Mouse (Mus musculus) kidney, adult 2 months (tissue): ENCODE measurements around the gene Erc2. TPM values are rescaled to one million over a fixed set of nuclear protein-coding genes. Genes with fewer than 3 reads are reported as not detected.

ENCODE experiments used
- DNase-seq: peaks from one replicate; pipeline ENCODE4 v3.0.0; 2021
- H3K27ac ChIP-seq: fragments of 200-500 bp; 2 replicates; pipeline ENCODE4 v1.5.1; 2012; ENCODE audit warnings: low read depth, low read length, control low read depth, inconsistent platforms; ENCODE audit not compliant: insufficient read depth
- H3K27me3 ChIP-seq: fragments of 200-500 bp; replicated peaks from 2 replicates; pipeline ENCODE4 v1.6.1; 2012; ENCODE audit warnings: mild to moderate bottlenecking, moderate library complexity, low read length, inconsistent platforms; ENCODE audit not compliant: control insufficient read depth, insufficient read depth
- H3K36me3 ChIP-seq: fragments of 200-500 bp; 2 replicates; pipeline ENCODE4 v1.6.1; 2012; ENCODE audit warnings: mild to moderate bottlenecking, moderate library complexity, low read length, inconsistent platforms; ENCODE audit not compliant: control insufficient read depth, insufficient read depth
- H3K4me1 ChIP-seq: fragments of 200-500 bp; 2 replicates; pipeline ENCODE4 v1.6.1; 2011; ENCODE audit warnings: low read length; ENCODE audit not compliant: control insufficient read depth, insufficient read depth
- H3K4me3 ChIP-seq: fragments of 200-500 bp; 2 replicates; pipeline ENCODE4 v1.5.1; 2011; ENCODE audit warnings: mild to moderate bottlenecking, low read depth, low read length, control low read depth; ENCODE audit not compliant: insufficient read depth
- CTCF ChIP-seq: fragments of 200-500 bp; conservative IDR thresholded peaks from 2 replicates; pipeline ENCODE4 v1.5.1; 2011; ENCODE audit warnings: low read depth, mild to moderate bottlenecking, control low read depth, low read length, moderate library complexity, mixed read lengths; ENCODE audit not compliant: insufficient read depth, insufficient read length
- POLR2A ChIP-seq: fragments of 200-500 bp; IDR thresholded peaks from one replicate; pipeline ENCODE4 v1.6.1; 2011; ENCODE audit warnings: low read depth, low read length, control low read depth
- WGBS: fragments of 180-500 bp; shearing (Covaris S2); methylation state at CpG from one replicate; pipeline ENCODE4 v1.1.7; 2018; 5-methylcytosine and 5-hydroxymethylcytosine counted together
- polyA plus RNA-seq: library from polyadenylated mRNA; depleted of rRNA; stranded (reverse); fragments of >200 nt; gene quantifications from 2 replicates; pipeline ENCODE4 v1.2.3, GENCODE M21; 2012

The Erc2 gene
- polyA plus RNA-seq, 1 experiment = 6.9 TPM

GRCm38 (mm10) chr14:27739436-27739835, 117.2 kb downstream of the Erc2 start:
- WGBS = 79% methylated on average over 1 of the region's 1 CpGs
- no peak for TF ChIP-seq POLR2A
- no peak for TF ChIP-seq CTCF

DNA sequence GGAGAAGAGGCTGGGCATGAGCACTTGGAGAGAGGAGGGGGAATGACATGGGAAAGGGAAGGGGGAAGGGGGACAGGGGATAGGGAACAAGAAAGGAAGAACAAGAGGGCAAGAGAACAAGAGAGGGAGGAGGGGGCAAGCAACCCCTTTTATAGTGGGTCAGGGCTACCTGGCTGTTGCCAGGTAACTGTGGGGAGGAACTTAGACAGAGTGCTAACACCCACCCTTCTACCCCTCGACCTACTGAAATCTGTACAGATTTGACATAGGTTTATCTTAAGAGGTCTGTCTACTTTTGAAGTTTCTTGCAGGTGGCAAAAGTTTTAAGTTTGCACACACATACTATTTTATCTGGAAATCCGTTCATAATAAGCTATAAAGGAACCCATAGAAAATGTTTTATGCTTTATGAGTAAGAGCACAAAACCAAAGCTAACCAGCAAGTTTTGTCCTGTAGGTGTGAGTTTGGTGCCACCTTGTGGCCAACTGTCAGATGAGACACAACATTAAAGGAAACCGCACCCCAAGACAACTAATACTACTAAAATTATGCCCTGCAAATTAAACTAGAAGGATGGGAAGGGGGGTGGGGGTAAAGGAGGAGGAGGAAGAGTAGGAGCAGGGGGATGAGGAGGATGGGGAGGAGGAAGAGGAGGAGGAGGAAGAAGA, 119.2 kb downstream of the Erc2 start:
- peak; percentile 70 for DNase-seq
- H3K4me3 ChIP-seq = no peak overlapping the region
- TF ChIP-seq CTCF (peak; percentile 56), POLR2A (no peak)
- no peak overlapping the region for H3K27ac ChIP-seq
- 26% methylated on average over 3 of the region's 3 CpGs for WGBS
- H3K27me3 ChIP-seq = no peaks in the 10 kb centered on the region; the same call in 1 of the 2 replicates
- H3K36me3 ChIP-seq = no peaks in the 10 kb centered on the region
- no peaks in the 10 kb centered on the region for H3K4me1 ChIP-seq

More at GRCm38 (mm10) chr14:27739436-27739835, 117.2 kb downstream of the Erc2 start:
- Histone ChIP-seq H3K4me3 (no peak overlapping the region), H3K27me3 (no peaks in the 10 kb centered on the region), H3K4me1 (no peaks in the 10 kb centered on the region), H3K36me3 (no peaks in the 10 kb centered on the region), H3K27ac (no peak overlapping the region)
- DNase-seq = no peak

DNA sequence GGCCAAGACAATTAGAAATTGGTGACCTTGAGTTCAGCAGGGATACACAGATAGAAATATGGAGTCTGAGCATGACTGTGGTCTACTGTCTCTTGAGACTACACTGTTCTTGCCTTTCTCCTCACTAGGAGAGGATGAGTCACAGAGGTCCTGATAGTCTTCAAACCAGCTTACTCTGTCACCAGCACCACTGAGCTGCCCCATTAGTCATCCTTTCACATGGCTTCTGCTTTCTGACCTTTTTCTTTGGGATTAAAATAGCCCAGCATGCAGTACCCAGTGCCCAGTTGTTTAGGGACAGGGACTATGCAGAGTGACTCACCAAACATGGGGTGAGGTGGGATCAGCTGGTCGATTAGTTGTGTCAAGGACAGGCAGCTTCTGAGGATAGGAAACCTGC, 132.1 kb downstream of the Erc2 start:
- WGBS = 80% methylated on average over 1 of the region's 1 CpGs
- H3K4me1 ChIP-seq = no peaks in the 10 kb centered on the region
- TF ChIP-seq POLR2A (no peak), CTCF (no peak)
- no peak overlapping the region for H3K27ac ChIP-seq
- H3K27me3 ChIP-seq = no peaks in the 10 kb centered on the region
- no peak overlapping the region for H3K4me3 ChIP-seq
- H3K36me3 ChIP-seq = no peaks in the 10 kb centered on the region
- no peak for DNase-seq

DNA sequence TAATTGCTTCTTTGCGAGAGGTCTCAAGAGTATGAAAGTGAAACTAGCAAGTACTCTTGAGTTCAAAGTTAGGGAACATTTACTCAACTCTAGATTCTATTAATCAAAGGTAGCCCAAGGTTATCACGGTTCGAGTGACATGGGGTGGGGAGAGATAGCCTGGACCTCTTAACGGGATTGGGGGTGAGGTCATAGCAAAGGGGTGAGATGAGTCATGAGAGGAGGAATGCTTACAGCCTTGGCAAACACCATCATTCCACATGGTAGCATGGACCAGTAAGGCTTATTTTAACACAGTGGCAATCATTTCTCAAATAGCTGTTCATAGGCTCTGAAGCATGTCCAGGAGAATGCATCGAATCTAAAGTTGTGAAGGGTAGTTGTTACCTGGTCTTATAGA, 134.7 kb downstream of the Erc2 start:
- Histone ChIP-seq H3K27me3 (no peaks in the 10 kb centered on the region), H3K36me3 (no peaks in the 10 kb centered on the region), H3K4me1 (no peaks in the 10 kb centered on the region), H3K4me3 (no peak overlapping the region), H3K27ac (no peak overlapping the region)
- no peak for DNase-seq
- TF ChIP-seq CTCF (no peak), POLR2A (no peak)
- 70% methylated on average over 5 of the region's 5 CpGs for WGBS

GRCm38 (mm10) chr14:27758230-27758629, 136.0 kb downstream of the Erc2 start:
- Histone ChIP-seq H3K4me1 (no peaks in the 10 kb centered on the region), H3K27ac (no peak overlapping the region), H3K4me3 (no peak overlapping the region), H3K36me3 (no peaks in the 10 kb centered on the region), H3K27me3 (no peaks in the 10 kb centered on the region)
- 90% methylated on average over 1 of the region's 1 CpGs for WGBS
- TF ChIP-seq POLR2A (no peak), CTCF (no peak; the same call in 1 of the 2 replicates)
- no peak for DNase-seq

DNA sequence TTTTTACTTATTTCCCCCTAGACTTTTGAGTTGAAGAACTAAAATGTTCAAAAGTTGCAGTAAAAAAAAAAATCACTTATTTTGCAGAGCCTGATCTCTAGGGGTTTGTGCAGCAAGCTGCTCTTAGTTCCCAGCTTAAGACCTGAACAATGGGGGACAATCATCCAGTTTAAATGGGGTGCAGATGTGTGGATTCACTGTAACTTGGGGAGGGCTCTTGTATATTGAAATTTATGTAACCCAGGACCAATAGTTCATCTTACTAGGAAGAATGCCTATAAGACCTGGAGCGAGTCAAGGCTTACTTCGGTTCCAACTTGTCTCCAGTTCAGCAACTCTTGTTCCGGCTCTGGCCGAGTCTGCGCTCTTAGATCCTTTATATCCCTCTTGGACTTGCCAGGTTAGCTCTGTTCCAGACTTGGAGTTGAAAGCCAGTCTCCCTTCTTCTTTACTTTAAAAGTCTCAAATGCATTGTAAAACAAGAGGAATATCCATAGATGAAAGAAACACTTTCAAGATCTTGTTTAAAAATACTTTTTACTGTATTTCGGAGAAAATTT, 136.9 kb downstream of the Erc2 start:
- TF ChIP-seq CTCF (no peak), POLR2A (no peak)
- Histone ChIP-seq H3K4me1 (no peaks in the 10 kb centered on the region), H3K4me3 (no peak overlapping the region), H3K27ac (no peak overlapping the region), H3K27me3 (no peaks in the 10 kb centered on the region), H3K36me3 (no peaks in the 10 kb centered on the region)
- no peak for DNase-seq
- 91% methylated on average over 6 of the region's 6 CpGs for WGBS

DNA sequence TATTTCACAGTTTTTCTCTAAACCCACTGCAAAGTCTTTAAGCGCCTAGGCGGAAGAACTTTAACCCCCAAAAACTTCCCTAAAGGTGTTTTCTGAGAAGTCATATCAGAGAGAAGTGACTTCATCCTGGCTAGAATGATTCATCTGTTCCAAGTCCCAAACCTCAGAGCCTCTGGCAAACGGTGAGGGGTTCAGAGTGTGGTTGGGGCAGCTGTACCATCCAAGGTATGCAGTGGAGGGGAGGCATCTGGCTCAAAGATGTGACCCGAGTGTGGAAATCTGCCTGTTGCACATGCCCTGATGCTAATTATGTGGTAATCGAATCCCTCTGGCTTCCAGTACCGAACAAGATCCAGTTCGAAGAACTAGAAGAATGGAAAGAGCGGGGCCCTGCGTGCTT, 137.8 kb downstream of the Erc2 start:
- 80% methylated on average over 9 of the region's 9 CpGs for WGBS
- Histone ChIP-seq H3K27me3 (no peaks in the 10 kb centered on the region), H3K4me1 (no peaks in the 10 kb centered on the region), H3K36me3 (no peaks in the 10 kb centered on the region), H3K27ac (no peak overlapping the region), H3K4me3 (no peak overlapping the region)
- DNase-seq = no peak
- TF ChIP-seq CTCF (no peak), POLR2A (no peak)
